11 mouse cellular contexts compared by ENCODE assay signal in the genomic region with DNA sequence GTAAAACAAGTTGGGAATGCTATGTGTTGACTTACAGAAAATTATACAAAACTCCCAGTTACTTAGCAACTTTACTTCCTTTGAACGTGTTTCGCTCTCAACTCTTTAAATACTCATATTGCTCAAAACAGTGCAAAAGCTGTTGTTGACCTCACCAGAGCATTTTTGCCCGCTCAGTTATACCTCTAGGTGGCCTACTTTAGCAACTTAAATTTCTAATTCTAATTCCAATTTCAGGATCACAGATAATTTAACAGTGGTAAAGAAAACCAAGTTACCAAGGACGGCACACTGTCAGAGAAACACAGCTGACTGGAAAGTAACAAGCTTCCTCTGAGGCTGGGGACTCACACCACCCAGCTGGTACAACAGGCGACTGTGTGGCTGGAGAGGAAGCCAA. TPM values are rescaled to one million over a fixed set of nuclear protein-coding genes. Genes with fewer than 3 reads are reported as not detected.
A peak's percentile ranks its signal among the peaks of the same experiment; 100 is the strongest.
DNase-seq lines count a peak whose midpoint lies in the region; ATAC-seq and TF ChIP-seq lines count a peak whose summit lies in the region.
"Had no signal": no experiment of that assay in that cellular context is flagged by ENCODE, and none has a peak within 500 bp of the region (broad histone marks: within the 10 kb centered on the region; RNA-seq: fewer than 3 reads in every experiment).

No protein-coding gene starts in this region.

- no peaks in the 10 kb centered on the region for H3K27me3 ChIP-seq in forebrain, postnatal 0 days (ENCODE audit: insufficient read depth, low read length)
- H3K27me3 ChIP-seq in forebrain, embryonic 15.5 days: no peaks in the 10 kb centered on the region
- H3K27me3 ChIP-seq: heart, embryonic 15.5 days had no signal

- H3K36me3 ChIP-seq in forebrain, postnatal 0 days (ENCODE audit: insufficient read depth): peaks cover 10% of the 10 kb centered on the region; the same call in 1 of the 2 replicates
- H3K36me3 ChIP-seq in forebrain, embryonic 15.5 days: peaks cover 40% of the 10 kb centered on the region

- H3K4me3 ChIP-seq in forebrain, postnatal 0 days (ENCODE audit: low read depth, low read length): no peak overlapping the region
- no peak overlapping the region for H3K4me3 ChIP-seq in forebrain, embryonic 15.5 days
- no peak overlapping the region for H3K4me3 ChIP-seq in left cerebral cortex, adult 2 months
- H3K4me3 ChIP-seq: heart, embryonic 15.5 days had no signal

- H3K4me2 ChIP-seq in forebrain, postnatal 0 days (ENCODE audit: low read depth): no peak overlapping the region
- H3K4me2 ChIP-seq in forebrain, embryonic 15.5 days (replicated peaks): no peak overlapping the region
- H3K4me2 ChIP-seq: heart, embryonic 15.5 days had no signal

- no peak overlapping the region for H3K27ac ChIP-seq in forebrain, postnatal 0 days (ENCODE audit: low read depth, low read length)
- H3K27ac ChIP-seq in forebrain, embryonic 15.5 days (replicated peaks): no peak overlapping the region
- no peak overlapping the region for H3K27ac ChIP-seq in left cerebral cortex, adult 2 months
- H3K27ac ChIP-seq: heart, embryonic 15.5 days had no signal

- no peak overlapping the region for H3K9ac ChIP-seq in forebrain, postnatal 0 days
- no peak overlapping the region for H3K9ac ChIP-seq in forebrain, embryonic 15.5 days (replicated peaks)
- H3K9ac ChIP-seq: heart, embryonic 15.5 days had no signal

- DNase-seq in forebrain, postnatal 0 days: peak; percentile 16
- no peak for DNase-seq in left cerebral cortex, adult 2 months (ENCODE audit: extremely low spot score in 1 of 2, low spot score in 2 of 2)
- DNase-seq in left cerebral cortex, postnatal 4 days: no peak
- DNase-seq in CD4-positive, CD25-positive, alpha-beta regulatory T cell, adult 2 months (ENCODE audit: low read depth, low spot score): peak; percentile 54
- DNase-seq in c-Kit-positive CD71-positive TER-119-positive erythroid progenitor cells, embryonic 14.5 days (ENCODE audit: low spot score): no peak
- DNase-seq: gastrocnemius, postnatal 25 days; thymus, postnatal 25 days had no signal

- H3K9me3 ChIP-seq in forebrain, postnatal 0 days (ENCODE audit: low read length): no peaks in the 10 kb centered on the region
- H3K9me3 ChIP-seq in forebrain, embryonic 15.5 days: no peaks in the 10 kb centered on the region
- H3K9me3 ChIP-seq: heart, embryonic 15.5 days had no signal

- intact Hi-C loops in left cerebral cortex, adult 2 months (cut with DNase I): no loop called here
- intact Hi-C loops in left cerebral cortex, postnatal 4 days (cut with DNase I): no loop called here

- ATAC-seq in forebrain, postnatal 0 days: no peak
- ATAC-seq in forebrain, embryonic 15.5 days (replicated peaks): no peak
- peak; percentile 36 for ATAC-seq in inflammation-experienced regulatory T-cells, adult 6 months
- no peak for ATAC-seq in erythroid progenitor cell, adult 5-6 weeks (replicated peaks; ENCODE audit: low FRiP score, poor library complexity, severe bottlenecking)

- no peaks in the 10 kb centered on the region for H3K4me1 ChIP-seq in forebrain, postnatal 0 days (ENCODE audit: insufficient read depth)
- H3K4me1 ChIP-seq in forebrain, embryonic 15.5 days: no peaks in the 10 kb centered on the region

- 81% methylated on average over 5 of the region's 5 CpGs for WGBS in forebrain, postnatal 0 days
- 84% methylated on average over 5 of the region's 5 CpGs for WGBS in forebrain, embryonic 15.5 days

- TF ChIP-seq CTCF in forebrain, postnatal 0 days (IDR thresholded peaks at IDR 0.05; ENCODE audit: low read depth): peak; percentile 40
- peak; percentile 44 for TF ChIP-seq CTCF in left cerebral cortex, adult 2 months (IDR thresholded peaks at IDR 0.05)

RNA-seq across cellular contexts. Expression of a gene that starts 33.7 kb away (rescaled TPM):
- total RNA-seq in forebrain, postnatal 0 days (2014; rRNA removed): 50.0 and 60.1 TPM in 2 replicates
- 37.7 and 41.5 TPM in 2 replicates for polyA plus RNA-seq in forebrain, postnatal 0 days (2015; fragmentation: Nextera tagmentation; extraction: Ambion mirVana)
- polyA plus RNA-seq in forebrain, embryonic 15.5 days (2015; fragmentation: Nextera tagmentation; extraction: Ambion mirVana): 156 and 165 TPM in 2 replicates
- 10 to 100 TPM; 11.3 to 13.5 TPM for total RNA-seq in left cerebral cortex, adult 2 months (2021)
- 10 to 100 TPM; 65.4 to 69.6 TPM for total RNA-seq in left cerebral cortex, postnatal 4 days (2021)
- 10 to 100 TPM; 41.2 to 67.6 (median 43.2) TPM for polyA plus RNA-seq in inflammation-experienced regulatory T-cells, adult 6 months (2017; shearing (Covaris generic))
- total RNA-seq in erythroid progenitor cell, adult 5-6 weeks (2015; ENCODE audit: low replicate concordance): 527 and 773 TPM in 2 replicates
- 546 and 659 TPM in 2 replicates for total RNA-seq in erythroid progenitor cell, adult 5-6 weeks (2017; ENCODE audit: low replicate concordance)

Comparison
In these comparisons a context has a peak if more than half of its experiments do, and no peak if none do; other contexts are left out.
1. DNase-seq: peak in forebrain, postnatal 0 days (single experiment) and CD4-positive, CD25-positive, alpha-beta regulatory T cell, adult 2 months (single experiment); none in left cerebral cortex, adult 2 months (0 of 2), left cerebral cortex, postnatal 4 days (single experiment) and c-Kit-positive CD71-positive TER-119-positive erythroid progenitor cells, embryonic 14.5 days (single experiment).